Mouse (Mus musculus) lung, adult 2 months (tissue): Measurements from ENCODE around the gene Tra2a.

Experiments used
- CTCF ChIP-seq: fragments of 200-500 bp; IDR thresholded peaks from 2 replicates; pipeline ENCODE4 v1.5.1; 2011; ENCODE audit warnings: mild to moderate bottlenecking, low read length, control low read depth; ENCODE audit not compliant: insufficient read depth
- POLR2A ChIP-seq: fragments of 200-500 bp; IDR thresholded peaks from 2 replicates; pipeline ENCODE4 v1.6.1; 2011; ENCODE audit warnings: low read depth, mild to moderate bottlenecking, control low read depth, low read length, borderline replicate concordance; ENCODE audit errors: extremely low read depth

GRCm38 (mm10) chr6:49251199-49251598 lies 12.6 kb downstream of the Tra2a start:
- TF ChIP-seq POLR2A, result no peak
- no peak for TF ChIP-seq CTCF
